Mouse (Mus musculus): ENCODE data around the gene Cmklr1.

The Cmklr1 gene

GRCm38 (mm10) chr5:113670597-113670996 lies 20.4 kb upstream of the Cmklr1 start:
- no peaks in the 10 kb centered on the region for H3K9me3 ChIP-seq (ENCODE audit: low read length)
- H3K4me1 ChIP-seq (replicated peaks; ENCODE audit: low read depth, low read length) = peaks cover 13% of the 10 kb centered on the region
- H3K36me3 ChIP-seq (ENCODE audit: insufficient read depth, low read length) = no peaks in the 10 kb centered on the region
- H3K27me3 ChIP-seq (ENCODE audit: insufficient read depth, low read length) = peaks cover 10% of the 10 kb centered on the region
- no peak overlapping the region for H3K4me3 ChIP-seq (replicated peaks; ENCODE audit: low read length)
- TF ChIP-seq NANOG (IDR thresholded peaks at IDR 0.05; ENCODE audit: borderline replicate concordance, low read length) (no peak), POU5F1 (IDR thresholded peaks at IDR 0.05; ENCODE audit: borderline replicate concordance, low read length) (no peak), CTCF (conservative IDR thresholded peaks at IDR 0.05; ENCODE audit: low read length) (no peak)

GRCm38 (mm10) chr5:113670110-113670509 lies 19.9 kb upstream of the Cmklr1 start:
- Histone ChIP-seq H3K9me3 (ENCODE audit: low read length) (no peaks in the 10 kb centered on the region), H3K27me3 (ENCODE audit: insufficient read depth, low read length) (peaks cover 10% of the 10 kb centered on the region), H3K4me3 (replicated peaks; ENCODE audit: low read length) (no peak overlapping the region), H3K4me1 (replicated peaks; ENCODE audit: low read depth, low read length) (peaks cover 12% of the 10 kb centered on the region), H3K36me3 (ENCODE audit: insufficient read depth, low read length) (no peaks in the 10 kb centered on the region)
- no peak for TF ChIP-seq CTCF (conservative IDR thresholded peaks at IDR 0.05; ENCODE audit: low read length)
- no peak for TF ChIP-seq POU5F1 (IDR thresholded peaks at IDR 0.05; ENCODE audit: borderline replicate concordance, low read length)
- no peak for TF ChIP-seq NANOG (IDR thresholded peaks at IDR 0.05; ENCODE audit: borderline replicate concordance, low read length)

GRCm38 (mm10) chr5:113664629-113665195 lies 14.5 kb upstream of the Cmklr1 start:
- Histone ChIP-seq H3K4me1 (replicated peaks; ENCODE audit: low read depth, low read length) (peaks cover 35% of the 10 kb centered on the region), H3K27me3 (ENCODE audit: insufficient read depth, low read length) (no peaks in the 10 kb centered on the region), H3K4me3 (replicated peaks; ENCODE audit: low read length) (peak overlapping the region; percentile 39; the same call in 1 of the 2 replicates), H3K36me3 (ENCODE audit: insufficient read depth, low read length) (no peaks in the 10 kb centered on the region), H3K9me3 (ENCODE audit: low read length) (peaks cover 5% of the 10 kb centered on the region)
- no peak for TF ChIP-seq NANOG (IDR thresholded peaks at IDR 0.05; ENCODE audit: borderline replicate concordance, low read length)
- no peak for TF ChIP-seq CTCF (conservative IDR thresholded peaks at IDR 0.05; ENCODE audit: low read length)
- no peak for TF ChIP-seq POU5F1 (IDR thresholded peaks at IDR 0.05; ENCODE audit: borderline replicate concordance, low read length)

DNA sequence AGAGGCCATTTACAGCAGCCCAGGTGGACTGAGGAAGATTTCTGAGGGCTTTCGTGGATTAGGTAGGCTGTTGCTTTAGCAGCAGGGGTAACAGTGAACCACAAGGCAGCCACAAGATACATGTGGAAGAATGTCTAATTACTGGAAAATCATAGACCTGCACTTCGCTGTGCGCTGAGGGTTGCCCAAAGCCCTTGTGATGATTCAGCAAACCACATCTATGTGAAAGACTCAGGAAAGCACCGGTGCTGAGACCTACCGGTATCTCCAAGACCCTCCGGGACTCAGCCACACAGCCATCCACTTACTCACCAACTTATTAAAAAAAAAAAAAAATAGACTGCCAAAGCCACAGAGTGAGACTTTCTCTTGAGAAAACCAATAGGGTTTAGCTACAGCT lies 13.9 kb upstream of the Cmklr1 start:
- Histone ChIP-seq H3K4me1 (replicated peaks; ENCODE audit: low read depth, low read length) (peaks cover 35% of the 10 kb centered on the region), H3K27me3 (ENCODE audit: insufficient read depth, low read length) (no peaks in the 10 kb centered on the region)
- TF ChIP-seq NANOG (IDR thresholded peaks at IDR 0.05; ENCODE audit: borderline replicate concordance, low read length) = no peak
- TF ChIP-seq POU5F1 (IDR thresholded peaks at IDR 0.05; ENCODE audit: borderline replicate concordance, low read length) = no peak
- TF ChIP-seq CTCF (conservative IDR thresholded peaks at IDR 0.05; ENCODE audit: low read length) = no peak

DNA sequence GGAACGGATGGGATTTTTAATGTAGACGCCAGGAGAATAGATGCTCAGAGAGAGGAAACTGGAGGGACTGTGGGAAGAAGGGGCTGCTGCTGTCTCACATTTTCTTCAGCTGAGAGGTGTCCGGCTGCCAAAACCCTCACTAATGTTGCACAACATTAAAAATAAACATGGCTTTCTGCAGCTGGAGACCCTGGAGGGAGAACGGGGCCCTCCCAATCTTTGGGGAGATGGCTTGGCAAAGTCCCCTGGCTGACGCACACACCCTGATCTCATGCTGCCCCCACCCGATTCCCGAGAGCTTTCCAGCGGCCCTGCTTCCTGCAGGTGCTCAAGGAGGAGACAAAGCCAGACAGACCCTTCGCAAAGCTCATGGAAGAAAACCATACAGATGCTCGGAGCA lies 10.6 kb upstream of the Cmklr1 start:
- Histone ChIP-seq H3K36me3 (ENCODE audit: insufficient read depth, low read length) (no peaks in the 10 kb centered on the region), H3K4me3 (replicated peaks; ENCODE audit: low read length) (peak overlapping the region; percentile 69), H3K4me1 (replicated peaks; ENCODE audit: low read depth, low read length) (peaks cover 35% of the 10 kb centered on the region), H3K27me3 (ENCODE audit: insufficient read depth, low read length) (no peaks in the 10 kb centered on the region), H3K9me3 (ENCODE audit: low read length) (peaks cover 6% of the 10 kb centered on the region)
- TF ChIP-seq POU5F1 (IDR thresholded peaks at IDR 0.05; ENCODE audit: borderline replicate concordance, low read length) (no peak), CTCF (conservative IDR thresholded peaks at IDR 0.05; ENCODE audit: low read length) (no peak), NANOG (IDR thresholded peaks at IDR 0.05; ENCODE audit: borderline replicate concordance, low read length) (no peak)

More for the DNA sequence above, 13.9 kb upstream of the Cmklr1 start:
- Histone ChIP-seq H3K4me3 (replicated peaks; ENCODE audit: low read length) (peak overlapping the region; percentile 39; the same call in 1 of the 2 replicates), H3K36me3 (ENCODE audit: insufficient read depth, low read length) (no peaks in the 10 kb centered on the region), H3K9me3 (ENCODE audit: low read length) (peaks cover 6% of the 10 kb centered on the region)

- Histone ChIP-seq H3K27me3 (ENCODE audit: insufficient read depth, low read length) (peaks cover 15% of the 10 kb centered on the region), H3K4me1 (replicated peaks; ENCODE audit: low read depth, low read length) (peaks cover 52% of the 10 kb centered on the region), H3K36me3 (ENCODE audit: insufficient read depth, low read length) (no peaks in the 10 kb centered on the region), H3K9me3 (ENCODE audit: low read length) (peaks cover 2% of the 10 kb centered on the region), H3K4me3 (replicated peaks; ENCODE audit: low read length) (no peak overlapping the region)
- no peak for TF ChIP-seq CTCF (conservative IDR thresholded peaks at IDR 0.05; ENCODE audit: low read length)
- TF ChIP-seq POU5F1 (IDR thresholded peaks at IDR 0.05; ENCODE audit: borderline replicate concordance, low read length) = no peak
- TF ChIP-seq NANOG (IDR thresholded peaks at IDR 0.05; ENCODE audit: borderline replicate concordance, low read length) = no peak
Measured at GRCm38 (mm10) chr5:113654821-113655220, 4.6 kb upstream of the Cmklr1 start.

GRCm38 (mm10) chr5:113654206-113654605 lies 4.0 kb upstream of the Cmklr1 start:
- H3K4me3 ChIP-seq (replicated peaks; ENCODE audit: low read length) = no peak overlapping the region
- no peaks in the 10 kb centered on the region for H3K9me3 ChIP-seq (ENCODE audit: low read length)
- H3K4me1 ChIP-seq (replicated peaks; ENCODE audit: low read depth, low read length) = peaks cover 55% of the 10 kb centered on the region
- H3K36me3 ChIP-seq (ENCODE audit: insufficient read depth, low read length) = no peaks in the 10 kb centered on the region
- no peak for TF ChIP-seq CTCF (conservative IDR thresholded peaks at IDR 0.05; ENCODE audit: low read length)
- no peak for TF ChIP-seq POU5F1 (IDR thresholded peaks at IDR 0.05; ENCODE audit: borderline replicate concordance, low read length)
- no peak for TF ChIP-seq NANOG (IDR thresholded peaks at IDR 0.05; ENCODE audit: borderline replicate concordance, low read length)
- H3K27me3 ChIP-seq (ENCODE audit: insufficient read depth, low read length) = peaks cover 20% of the 10 kb centered on the region

DNA sequence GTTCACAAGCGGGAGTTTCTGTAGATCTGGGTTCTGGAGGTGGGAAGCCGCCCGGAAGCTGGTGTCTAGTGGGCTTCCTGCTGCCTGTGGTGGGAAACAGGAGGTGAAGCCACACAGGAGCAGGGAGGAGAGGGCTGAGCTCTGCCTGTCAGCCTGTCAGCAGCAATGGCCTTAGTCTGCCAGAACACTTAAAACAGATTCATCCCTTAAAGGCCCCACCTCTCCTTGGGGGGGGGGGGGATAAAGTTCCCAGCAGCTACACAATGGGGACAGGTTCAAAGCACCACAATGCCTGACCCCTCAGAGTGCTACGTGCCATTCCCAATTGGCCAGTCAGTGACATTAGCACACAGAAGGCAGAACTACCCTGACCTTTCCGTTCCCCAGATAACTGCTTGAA lies 2.0 kb upstream of the Cmklr1 start:
- H3K36me3 ChIP-seq (ENCODE audit: insufficient read depth, low read length) = 0 out of 2 replicates have a peak, but pooled peaks cover 3% of the 10 kb centered on the region
- TF ChIP-seq POU5F1 (IDR thresholded peaks at IDR 0.05; ENCODE audit: borderline replicate concordance, low read length) = no peak
- TF ChIP-seq CTCF (conservative IDR thresholded peaks at IDR 0.05; ENCODE audit: low read length) = no peak
- no peak for TF ChIP-seq NANOG (IDR thresholded peaks at IDR 0.05; ENCODE audit: borderline replicate concordance, low read length)
- H3K4me3 ChIP-seq (replicated peaks; ENCODE audit: low read length) = no peak overlapping the region; the same call in 1 of the 2 replicates
- peaks cover 55% of the 10 kb centered on the region for H3K4me1 ChIP-seq (replicated peaks; ENCODE audit: low read depth, low read length)
- H3K27me3 ChIP-seq (ENCODE audit: insufficient read depth, low read length) = peaks cover 38% of the 10 kb centered on the region
- no peaks in the 10 kb centered on the region for H3K9me3 ChIP-seq (ENCODE audit: low read length)

Data from E14TG2a.4 (cell line).